Mouse (Mus musculus): Measurements from ENCODE around the gene Glp1r. TPM values are rescaled to one million over a fixed set of nuclear protein-coding genes. Genes with fewer than 3 reads are reported as not detected.
A peak's percentile ranks its signal among the peaks of the same experiment; 100 is the strongest.

The Glp1r gene
- polyA plus RNA-seq (2016; fragmentation: Nextera tagmentation; extraction: Ambion mirVana): not detected in 2 replicates

- H3K27ac ChIP-seq (replicated peaks): peak within 1 kb of the TSS; percentile 75
- H3K36me3 ChIP-seq: no peaks in the 10 kb centered on the region
- H3K27me3 ChIP-seq (ENCODE audit: low read depth, poor library complexity, severe bottlenecking): peaks cover 53% of the 10 kb centered on the region
- peak within 1 kb of the TSS; percentile 60 for H3K4me3 ChIP-seq
- WGBS: under 1% methylated on average over 37 of the region's 37 CpGs
- peaks cover 22% of the 10 kb centered on the region for H3K4me1 ChIP-seq
- H3K9me3 ChIP-seq (replicated peaks): no peaks in the 10 kb centered on the region
- peak; percentile 24 for DNase-seq (ENCODE audit: low spot score)
These were observed at the start of gene Glp1r for GRCm38 (mm10) chr17:30901627-30902026. Gene Glp1r (plus strand): TSS chr17:30901817.

- Histone ChIP-seq H3K27ac (replicated peaks) (no peak overlapping the region), H3K4me3 (no peak overlapping the region), H3K27me3 (ENCODE audit: low read depth, poor library complexity, severe bottlenecking) (no peaks in the 10 kb centered on the region), H3K36me3 (no peaks in the 10 kb centered on the region), H3K4me1 (no peaks in the 10 kb centered on the region), H3K9me3 (replicated peaks) (no peaks in the 10 kb centered on the region; the same call in 1 of the 2 replicates)
- no peak for DNase-seq (ENCODE audit: low spot score)
These were observed 49.3 kb upstream of the Glp1r start for GRCm38 (mm10) chr17:30852345-30852744.

GRCm38 (mm10) chr17:30857347-30857746, 44.3 kb upstream of the Glp1r start:
- H3K36me3 ChIP-seq: no peaks in the 10 kb centered on the region
- no peak overlapping the region for H3K4me3 ChIP-seq
- H3K27me3 ChIP-seq (ENCODE audit: low read depth, poor library complexity, severe bottlenecking): no peaks in the 10 kb centered on the region
- no peak for DNase-seq (ENCODE audit: low spot score)
- 92% methylated on average over 5 of the region's 5 CpGs for WGBS
- H3K27ac ChIP-seq (replicated peaks): no peak overlapping the region
- peaks cover 22% of the 10 kb centered on the region for H3K4me1 ChIP-seq
- no peaks in the 10 kb centered on the region; the same call in 1 of the 2 replicates for H3K9me3 ChIP-seq (replicated peaks)

GRCm38 (mm10) chr17:30858586-30859259, 42.9 kb upstream of the Glp1r start:
- H3K9me3 ChIP-seq (replicated peaks): no peaks in the 10 kb centered on the region
- H3K4me3 ChIP-seq: no peak overlapping the region
- H3K36me3 ChIP-seq: no peaks in the 10 kb centered on the region
- H3K27me3 ChIP-seq (ENCODE audit: low read depth, poor library complexity, severe bottlenecking): no peaks in the 10 kb centered on the region
- 72% methylated on average over 11 of the region's 11 CpGs for WGBS
- H3K27ac ChIP-seq (replicated peaks): no peak overlapping the region
- H3K4me1 ChIP-seq: peaks cover 32% of the 10 kb centered on the region
- no peak for DNase-seq (ENCODE audit: low spot score)

- 66% methylated on average over 10 of the region's 10 CpGs for WGBS
- Histone ChIP-seq H3K36me3 (no peaks in the 10 kb centered on the region), H3K4me3 (no peak overlapping the region), H3K9me3 (replicated peaks) (no peaks in the 10 kb centered on the region), H3K27me3 (ENCODE audit: low read depth, poor library complexity, severe bottlenecking) (no peaks in the 10 kb centered on the region), H3K27ac (replicated peaks) (peak overlapping the region; percentile 70), H3K4me1 (peaks cover 44% of the 10 kb centered on the region)
- no peak for DNase-seq (ENCODE audit: low spot score)
These were observed 41.5 kb upstream of the Glp1r start for GRCm38 (mm10) chr17:30859989-30860585.

- 86% methylated on average over 7 of the region's 7 CpGs for whole genome bisulfite sequencing
- no peaks in the 10 kb centered on the region for H3K36me3 ChIP-seq
- no peaks in the 10 kb centered on the region for H3K27me3 ChIP-seq (ENCODE audit: low read depth, poor library complexity, severe bottlenecking)
- H3K27ac ChIP-seq (replicated peaks): no peak overlapping the region; the same call in 1 of the 2 replicates
- H3K4me1 ChIP-seq: peaks cover 44% of the 10 kb centered on the region
- no peak overlapping the region for H3K4me3 ChIP-seq
- H3K9me3 ChIP-seq (replicated peaks): no peaks in the 10 kb centered on the region
- no peak for DNase-seq (ENCODE audit: low spot score)
These were observed 41.0 kb upstream of the Glp1r start for GRCm38 (mm10) chr17:30860606-30861005.

GRCm38 (mm10) chr17:30866281-30866680, 35.3 kb upstream of the Glp1r start:
- Histone ChIP-seq H3K4me1 (peaks cover 32% of the 10 kb centered on the region), H3K36me3 (no peaks in the 10 kb centered on the region), H3K27ac (replicated peaks) (no peak overlapping the region), H3K4me3 (no peak overlapping the region), H3K9me3 (replicated peaks) (no peaks in the 10 kb centered on the region), H3K27me3 (ENCODE audit: low read depth, poor library complexity, severe bottlenecking) (no peaks in the 10 kb centered on the region)
- no peak for DNase-seq (ENCODE audit: low spot score)
- WGBS: 76% methylated on average over 8 of the region's 8 CpGs

GRCm38 (mm10) chr17:30866966-30867365, 34.7 kb upstream of the Glp1r start:
- WGBS: 89% methylated on average over 9 of the region's 9 CpGs
- H3K4me1 ChIP-seq: peaks cover 31% of the 10 kb centered on the region

GRCm38 (mm10) chr17:30871040-30871439, 30.6 kb upstream of the Glp1r start:
- Histone ChIP-seq H3K4me3 (no peak overlapping the region), H3K36me3 (no peaks in the 10 kb centered on the region), H3K27me3 (ENCODE audit: low read depth, poor library complexity, severe bottlenecking) (no peaks in the 10 kb centered on the region), H3K27ac (replicated peaks) (0 out of 2 replicates have a peak overlapping the region, but pooled peaks have one; percentile 1), H3K9me3 (replicated peaks) (no peaks in the 10 kb centered on the region), H3K4me1 (peaks cover 6% of the 10 kb centered on the region)
- WGBS: 41% methylated on average over 10 of the region's 10 CpGs
- DNase-seq (ENCODE audit: low spot score): no peak

More at GRCm38 (mm10) chr17:30866966-30867365, 34.7 kb upstream of the Glp1r start:
- H3K27ac ChIP-seq (replicated peaks): no peak overlapping the region
- no peaks in the 10 kb centered on the region for H3K9me3 ChIP-seq (replicated peaks)
- H3K27me3 ChIP-seq (ENCODE audit: low read depth, poor library complexity, severe bottlenecking): no peaks in the 10 kb centered on the region
- no peaks in the 10 kb centered on the region for H3K36me3 ChIP-seq
- DNase-seq (ENCODE audit: low spot score): no peak
- H3K4me3 ChIP-seq: no peak overlapping the region

- WGBS: 61% methylated on average over 15 of the region's 15 CpGs
- H3K4me1 ChIP-seq: peaks cover 16% of the 10 kb centered on the region
- H3K9me3 ChIP-seq (replicated peaks): no peaks in the 10 kb centered on the region; the same call in 1 of the 2 replicates
- H3K27me3 ChIP-seq (ENCODE audit: low read depth, poor library complexity, severe bottlenecking): no peaks in the 10 kb centered on the region
- DNase-seq (ENCODE audit: low spot score): no peak
- no peaks in the 10 kb centered on the region for H3K36me3 ChIP-seq
- H3K4me3 ChIP-seq: no peak overlapping the region
- no peak overlapping the region for H3K27ac ChIP-seq (replicated peaks)
These were observed 27.3 kb upstream of the Glp1r start for GRCm38 (mm10) chr17:30874276-30874675.

GRCm38 (mm10) chr17:30877456-30877855, 24.2 kb upstream of the Glp1r start:
- no peak for DNase-seq (ENCODE audit: low spot score)

GRCm38 (mm10) chr17:30878626-30879025, 23.0 kb upstream of the Glp1r start:
- H3K36me3 ChIP-seq: no peaks in the 10 kb centered on the region
- peaks cover 8% of the 10 kb centered on the region; the same call in 1 of the 2 replicates for H3K27me3 ChIP-seq (ENCODE audit: low read depth, poor library complexity, severe bottlenecking)
- H3K9me3 ChIP-seq (replicated peaks): no peaks in the 10 kb centered on the region; the same call in 1 of the 2 replicates
- no peak overlapping the region for H3K4me3 ChIP-seq
- H3K4me1 ChIP-seq: peaks cover 34% of the 10 kb centered on the region
- WGBS: 46% methylated on average over 6 of the region's 6 CpGs
- no peak overlapping the region; the same call in 1 of the 2 replicates for H3K27ac ChIP-seq (replicated peaks)
- DNase-seq (ENCODE audit: low spot score): no peak

More at GRCm38 (mm10) chr17:30877456-30877855, 24.2 kb upstream of the Glp1r start:
- no peaks in the 10 kb centered on the region for H3K27me3 ChIP-seq (ENCODE audit: low read depth, poor library complexity, severe bottlenecking)
- H3K4me3 ChIP-seq: no peak overlapping the region
- WGBS: 83% methylated on average over 7 of the region's 7 CpGs
- H3K27ac ChIP-seq (replicated peaks): no peak overlapping the region
- peaks cover 23% of the 10 kb centered on the region for H3K4me1 ChIP-seq
- H3K9me3 ChIP-seq (replicated peaks): no peaks in the 10 kb centered on the region; the same call in 1 of the 2 replicates
- H3K36me3 ChIP-seq: no peaks in the 10 kb centered on the region

- Histone ChIP-seq H3K9me3 (replicated peaks) (peaks cover 6% of the 10 kb centered on the region), H3K4me3 (no peak overlapping the region), H3K27me3 (ENCODE audit: low read depth, poor library complexity, severe bottlenecking) (peaks cover 9% of the 10 kb centered on the region; the same call in 1 of the 2 replicates), H3K27ac (replicated peaks) (no peak overlapping the region), H3K36me3 (no peaks in the 10 kb centered on the region), H3K4me1 (peaks cover 34% of the 10 kb centered on the region)
- no peak for DNase-seq (ENCODE audit: low spot score)
- WGBS: 87% methylated on average over 3 of the region's 3 CpGs
These were observed 21.2 kb upstream of the Glp1r start for GRCm38 (mm10) chr17:30880391-30880790.

Data from midbrain, embryonic 10.5 days (tissue).